Mouse (Mus musculus): Measurements from ENCODE around the gene Wipf1. TPM values are rescaled to one million over a fixed set of nuclear protein-coding genes. Genes with fewer than 3 reads are reported as not detected.

Gene Wipf1
- total RNA-seq, 2 experiments from 2014 or later: 7.5 to 7.9 TPM

- intact Hi-C loops (cut with DNase I): no loop called here
- DNase-seq (ENCODE audit: extremely low spot score in 1 of 2, low spot score in 2 of 2): no peak
Measured at GRCm38 (mm10) chr2:73550725-73551124, 21.2 kb upstream of the Wipf1 start.

GRCm38 (mm10) chr2:73548542-73548941, 19.0 kb upstream of the Wipf1 start:
- intact Hi-C loops (cut with DNase I): loop anchor here (5.0 kb wide), 1 partner anchor 1114 kb away; no protein-coding TSS in a partner anchor

GRCm38 (mm10) chr2:73547256-73547655, 17.7 kb upstream of the Wipf1 start:
- intact Hi-C loops (cut with DNase I): loop anchor here (5.0 kb wide), 1 partner anchor 1115 kb away; no protein-coding TSS in a partner anchor
- DNase-seq (ENCODE audit: extremely low spot score in 1 of 2, low spot score in 2 of 2): no peak

More at GRCm38 (mm10) chr2:73548542-73548941, 19.0 kb upstream of the Wipf1 start:
- no peak for DNase-seq (ENCODE audit: extremely low spot score in 1 of 2, low spot score in 2 of 2)

GRCm38 (mm10) chr2:73545556-73545955, 16.0 kb upstream of the Wipf1 start:
- intact Hi-C loops (cut with DNase I): loop anchor here (5.0 kb wide), 1 partner anchor 1117 kb away; no protein-coding TSS in a partner anchor
- DNase-seq (ENCODE audit: extremely low spot score in 1 of 2, low spot score in 2 of 2): no peak

- intact Hi-C loops (cut with DNase I): no loop called here
- DNase-seq (ENCODE audit: extremely low spot score in 1 of 2, low spot score in 2 of 2): no peak
Measured at GRCm38 (mm10) chr2:73540450-73541162, 11.1 kb upstream of the Wipf1 start.

- intact Hi-C loops (cut with DNase I): no loop called here
- no peak for DNase-seq (ENCODE audit: extremely low spot score in 1 of 2, low spot score in 2 of 2)
Measured at GRCm38 (mm10) chr2:73539697-73540096, 10.2 kb upstream of the Wipf1 start.

- no peak for DNase-seq (ENCODE audit: extremely low spot score in 1 of 2, low spot score in 2 of 2)
- intact Hi-C loops (cut with DNase I): no loop called here
Measured at GRCm38 (mm10) chr2:73539141-73539540, 9.6 kb upstream of the Wipf1 start.

GRCm38 (mm10) chr2:73538590-73538989, 9.1 kb upstream of the Wipf1 start:
- DNase-seq (ENCODE audit: extremely low spot score in 1 of 2, low spot score in 2 of 2): no peak
- intact Hi-C loops (cut with DNase I): no loop called here

- intact Hi-C loops (cut with DNase I): no loop called here
- DNase-seq (ENCODE audit: extremely low spot score in 1 of 2, low spot score in 2 of 2): no peak
Measured at GRCm38 (mm10) chr2:73536091-73536783, 6.7 kb upstream of the Wipf1 start.

- intact Hi-C loops (cut with DNase I): no loop called here
- no peak for DNase-seq (ENCODE audit: extremely low spot score in 1 of 2, low spot score in 2 of 2)
Measured at GRCm38 (mm10) chr2:73534720-73535119, 5.2 kb upstream of the Wipf1 start.

GRCm38 (mm10) chr2:73530487-73530886, 953 bp upstream of the Wipf1 start:
- intact Hi-C loops (cut with DNase I): no loop called here
- DNase-seq (ENCODE audit: extremely low spot score in 1 of 2, low spot score in 2 of 2): no peak

- DNase-seq (ENCODE audit: extremely low spot score in 1 of 2, low spot score in 2 of 2): peak in 1 of 2 experiments; percentile 53
- intact Hi-C loops (cut with DNase I): no loop called here
Measured at GRCm38 (mm10) chr2:73528516-73529355, 798 bp downstream of the Wipf1 start.

- intact Hi-C loops (cut with DNase I): no loop called here
- no peak for DNase-seq (ENCODE audit: extremely low spot score in 1 of 2, low spot score in 2 of 2)
Measured at GRCm38 (mm10) chr2:73527956-73528355, 1.6 kb downstream of the Wipf1 start.

- intact Hi-C loops (cut with DNase I): no loop called here
- no peak for DNase-seq (ENCODE audit: extremely low spot score in 1 of 2, low spot score in 2 of 2)
Measured at GRCm38 (mm10) chr2:73526691-73527090, 2.8 kb downstream of the Wipf1 start.

- intact Hi-C loops (cut with DNase I): no loop called here
- DNase-seq (ENCODE audit: extremely low spot score in 1 of 2, low spot score in 2 of 2): no peak
Measured at GRCm38 (mm10) chr2:73522891-73523290, 6.6 kb downstream of the Wipf1 start.

GRCm38 (mm10) chr2:73522336-73522735, 7.2 kb downstream of the Wipf1 start:
- no peak for DNase-seq (ENCODE audit: extremely low spot score in 1 of 2, low spot score in 2 of 2)
- intact Hi-C loops (cut with DNase I): no loop called here

GRCm38 (mm10) chr2:73521737-73522136, 7.8 kb downstream of the Wipf1 start:
- intact Hi-C loops (cut with DNase I): no loop called here
- DNase-seq (ENCODE audit: extremely low spot score in 1 of 2, low spot score in 2 of 2): no peak

GRCm38 (mm10) chr2:73518966-73519365, 10.6 kb downstream of the Wipf1 start:
- DNase-seq (ENCODE audit: extremely low spot score in 1 of 2, low spot score in 2 of 2): no peak
- intact Hi-C loops (cut with DNase I): no loop called here

GRCm38 (mm10) chr2:73518311-73518710, 11.2 kb downstream of the Wipf1 start:
- intact Hi-C loops (cut with DNase I): no loop called here
- no peak for DNase-seq (ENCODE audit: extremely low spot score in 1 of 2, low spot score in 2 of 2)
